Mouse (Mus musculus) MEL (cell line): ENCODE measurements around the gene Uqcc3. TPM values are rescaled to one million over a fixed set of nuclear protein-coding genes. Genes with fewer than 3 reads are reported as not detected.

Source experiments
- DNase-seq: peaks from one replicate; pipeline ENCODE4 v3.0.0; 2011; ENCODE audit warnings: low read depth, low spot score
- H3K27ac ChIP-seq: 2 replicates; pipeline ENCODE4 v1.5.1; 2012; ENCODE audit warnings: low read depth, mild to moderate bottlenecking, control low read depth, low read length, moderate library complexity; ENCODE audit not compliant: control insufficient read depth
- H3K27me3 ChIP-seq, 2 experiments: fragments of 150-350 bp in 1 of 2; sonication (generic) in 1 of 2; 2 replicates each; pipeline ENCODE4 v1.6.1; 2012; ENCODE audit warnings: low read length in 2 of 2, mild to moderate bottlenecking in 2 of 2, improper control_type of control experiment in 1 of 2, moderate library complexity in 1 of 2; ENCODE audit not compliant: insufficient read depth in 2 of 2, control insufficient read depth in 1 of 2
- H3K36me3 ChIP-seq, 2 experiments: 2 replicates each; pipeline ENCODE4 v1.6.1; 2012 to 2014; ENCODE audit warnings: low read length in 2 of 2, improper control_type of control experiment in 1 of 2, inconsistent platforms in 1 of 2, mild to moderate bottlenecking in 1 of 2; ENCODE audit not compliant: insufficient read depth in 2 of 2, control insufficient read depth in 1 of 2
- H3K4me1 ChIP-seq, 2 experiments: fragments of 150-350 bp in 1 of 2; sonication (generic) in 1 of 2; 2 replicates each; pipeline ENCODE4 v1.6.1; 2012; ENCODE audit warnings: low read length in 2 of 2, improper control_type of control experiment in 1 of 2, mild to moderate bottlenecking in 1 of 2; ENCODE audit not compliant: insufficient read depth in 2 of 2, control insufficient read depth in 1 of 2
- H3K4me3 ChIP-seq, 2 experiments: fragments of 150-350 bp in 1 of 2; sonication (generic) in 1 of 2; 2 replicates each; pipeline ENCODE4 v1.5.1; 2012; ENCODE audit warnings: low read depth in 2 of 2, low read length in 2 of 2, mild to moderate bottlenecking in 2 of 2, moderate library complexity in 2 of 2, control low read depth in 1 of 2, improper control_type of control experiment in 1 of 2; ENCODE audit not compliant: control insufficient read depth in 1 of 2, insufficient read depth in 1 of 2
- H3K79me2 ChIP-seq: 2 replicates; pipeline ENCODE4 v1.6.1; 2012; ENCODE audit warnings: mild to moderate bottlenecking, low read length, moderate library complexity; ENCODE audit not compliant: control insufficient read depth, poor library complexity, insufficient read depth
- H3K9ac ChIP-seq: 2 replicates; pipeline ENCODE4 v1.6.1; 2012; ENCODE audit warnings: low read depth, mild to moderate bottlenecking, control low read depth, low read length, moderate library complexity; ENCODE audit not compliant: control insufficient read depth, poor library complexity, severe bottlenecking
- H3K9me3 ChIP-seq: fragments of 150-350 bp; sonication (generic); replicated peaks from 2 replicates; pipeline ENCODE4 v1.6.1; 2012; ENCODE audit warnings: mild to moderate bottlenecking, low read length, improper control_type of control experiment, moderate library complexity; ENCODE audit not compliant: insufficient read depth
- BHLHE40 ChIP-seq: IDR thresholded peaks from 2 replicates; pipeline ENCODE4 v1.6.1; 2012; ENCODE audit warnings: low read depth, mild to moderate bottlenecking, inconsistent platforms, low read length, improper control_type of control experiment, borderline replicate concordance
- CHD1 ChIP-seq: IDR thresholded peaks from 2 replicates; pipeline ENCODE4 v1.6.1; 2012; ENCODE audit warnings: low read depth, mild to moderate bottlenecking, inconsistent platforms, low read length, improper control_type of control experiment
- E2F4 ChIP-seq: IDR thresholded peaks from 2 replicates; pipeline ENCODE4 v1.6.1; 2011; ENCODE audit warnings: low read depth, low read length, improper control_type of control experiment, borderline replicate concordance
- EP300 ChIP-seq, 2 experiments: IDR thresholded peaks; 2 replicates each; pipeline ENCODE4 v1.6.1; 2011; ENCODE audit warnings: improper control_type of control experiment in 2 of 2, low read length in 2 of 2, low read depth in 1 of 2, mild to moderate bottlenecking in 1 of 2
- ETS1 ChIP-seq: IDR thresholded peaks from 2 replicates; pipeline ENCODE4 v1.6.1; 2012; ENCODE audit warnings: low read depth, mild to moderate bottlenecking, inconsistent platforms, low read length, improper control_type of control experiment, moderate library complexity
- GATA1 ChIP-seq: IDR thresholded peaks from 2 replicates; pipeline ENCODE4 v1.6.1; 2011; ENCODE audit warnings: low read depth, low read length, improper control_type of control experiment
- HCFC1 ChIP-seq: IDR thresholded peaks from 2 replicates; pipeline ENCODE4 v1.6.1; 2012; ENCODE audit warnings: low read depth, mild to moderate bottlenecking, inconsistent platforms, low read length, improper control_type of control experiment, moderate library complexity
- JUND ChIP-seq: IDR thresholded peaks from 2 replicates; pipeline ENCODE4 v1.6.1; 2011; ENCODE audit warnings: low read depth, mild to moderate bottlenecking, improper control_type of control experiment, low read length
- KAT2A ChIP-seq: conservative IDR thresholded peaks from 2 replicates; pipeline ENCODE4 v1.6.1; 2012; ENCODE audit warnings: low read depth, low read length, improper control_type of control experiment, inconsistent platforms
- MAFK ChIP-seq: IDR thresholded peaks from 2 replicates; pipeline ENCODE4 v1.6.1; 2011; ENCODE audit warnings: low read depth, mild to moderate bottlenecking, low read length, improper control_type of control experiment, borderline replicate concordance
- MAX ChIP-seq: IDR thresholded peaks from 2 replicates; pipeline ENCODE4 v1.6.1; 2011; ENCODE audit warnings: low read length, improper control_type of control experiment
- MAZ ChIP-seq: IDR thresholded peaks from 2 replicates; pipeline ENCODE4 v1.6.1; 2012; ENCODE audit warnings: low read depth, mild to moderate bottlenecking, inconsistent platforms, low read length, improper control_type of control experiment
- MYC ChIP-seq: IDR thresholded peaks from 2 replicates; pipeline ENCODE4 v1.6.1; 2011; ENCODE audit warnings: low read depth, mild to moderate bottlenecking, low read length, improper control_type of control experiment, moderate library complexity
- POLR2A ChIP-seq, 2 experiments: IDR thresholded peaks; 2 replicates each; pipeline ENCODE4 v1.6.1; 2011 to 2012; ENCODE audit warnings: low read length in 2 of 2, mild to moderate bottlenecking in 2 of 2, control low read depth in 1 of 2, improper control_type of control experiment in 1 of 2, low read depth in 1 of 2, moderate library complexity in 1 of 2; ENCODE audit not compliant: control insufficient read depth in 1 of 2, insufficient read depth in 1 of 2, poor library complexity in 1 of 2
- POLR2AphosphoS2 ChIP-seq: IDR thresholded peaks from 2 replicates; pipeline ENCODE4 v1.6.1; 2011; ENCODE audit warnings: low read length, improper control_type of control experiment
- RAD21 ChIP-seq: IDR thresholded peaks from 2 replicates; pipeline ENCODE4 v1.6.1; 2011; ENCODE audit warnings: mild to moderate bottlenecking, low read depth, low read length, improper control_type of control experiment
- SIN3A ChIP-seq: IDR thresholded peaks from 2 replicates; pipeline ENCODE4 v1.6.1; 2012; ENCODE audit warnings: low read length, improper control_type of control experiment, inconsistent platforms
- TAL1 ChIP-seq: IDR thresholded peaks from 2 replicates; pipeline ENCODE4 v1.6.1; 2012; ENCODE audit warnings: mild to moderate bottlenecking, inconsistent platforms, low read length, moderate library complexity, mixed read lengths
- TBP ChIP-seq: IDR thresholded peaks from 2 replicates; pipeline ENCODE4 v1.8.0; 2011; ENCODE audit warnings: low read depth, low read length, improper control_type of control experiment
- USF1 ChIP-seq: IDR thresholded peaks from 2 replicates; pipeline ENCODE4 v1.6.1; 2014; ENCODE audit warnings: low read depth, mild to moderate bottlenecking, inconsistent platforms, low read length, improper control_type of control experiment, moderate library complexity
- ZKSCAN1 ChIP-seq: IDR thresholded peaks from 2 replicates; pipeline ENCODE4 v1.6.1; 2012; ENCODE audit warnings: low read depth, mild to moderate bottlenecking, inconsistent platforms, low read length, improper control_type of control experiment, moderate library complexity
- polyA plus RNA-seq, 2 experiments: library from polyadenylated mRNA; stranded (reverse) in 1 of 2; unstranded in 1 of 2; fragments of >175 nt in 1 of 2; fragments of >200 nt in 1 of 2; gene quantifications; 2 replicates each; pipeline versions ENCODE4 v1.2.1 to v1.2.4; 2012; ENCODE audit warnings: low replicate concordance in 2 of 2, low read depth in 1 of 2; ENCODE audit not compliant: insufficient read length in 2 of 2, insufficient read depth in 1 of 2, missing spikeins in 1 of 2
- total RNA-seq: library from RNA; depleted of rRNA; stranded (reverse); fragments of 300-350 nt; gene quantifications from 2 replicates; pipeline ENCODE4 v1.2.3, GENCODE M21; 2012

Uqcc3 gene
- total and polyA plus RNA-seq, 3 experiments, result 49.4 to 55.0 TPM; not detected in 1

DNA sequence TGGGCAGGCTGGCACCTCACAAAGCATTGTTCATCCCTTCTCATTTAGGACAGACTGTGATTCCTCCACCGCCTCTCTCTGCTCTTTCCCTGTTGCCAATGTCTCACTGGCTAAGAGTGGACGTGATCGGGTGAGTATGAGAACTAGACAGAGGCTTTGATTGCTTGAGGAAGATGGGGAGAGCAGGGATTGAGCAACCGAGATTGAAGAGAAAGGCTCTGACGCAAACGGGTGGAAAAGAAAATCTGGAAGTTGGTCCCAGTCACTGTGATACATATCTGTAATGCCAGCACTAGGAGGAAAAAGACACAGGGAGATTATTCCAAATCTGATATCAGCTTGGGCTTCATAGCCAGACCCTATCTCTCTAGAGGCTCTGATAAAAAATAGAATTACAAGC, 37.8 kb downstream of the Uqcc3 start:
- TF ChIP-seq TAL1, result no peak
- TF ChIP-seq HCFC1, result no peak
- TF ChIP-seq POLR2AphosphoS2, result no peak
- TF ChIP-seq POLR2A (IDR thresholded peaks at IDR 0.05; ENCODE audit: control insufficient read depth in 1 of 2, insufficient read depth in 1 of 2, low read depth in 1 of 2, low read length in 2 of 2, poor library complexity in 1 of 2), result no peak
- TF ChIP-seq EP300 (IDR thresholded peaks at IDR 0.05; ENCODE audit: low read depth in 1 of 2, low read length in 2 of 2), result no peak
- TF ChIP-seq MAX, result no peak
- TF ChIP-seq E2F4, result no peak
- TF ChIP-seq MAZ, result no peak
- TF ChIP-seq ETS1, result no peak
- TF ChIP-seq, all 39 proteins: peak for 0
- no peaks in the 10 kb centered on the region for H3K9me3 ChIP-seq
- H3K27ac ChIP-seq, result no peak overlapping the region
- no peak for DNase-seq
- peaks cover 3 to 14% of the 10 kb centered on the region in 2 experiments for H3K4me1 ChIP-seq
- H3K36me3 ChIP-seq, result peaks cover 2 to 9% of the 10 kb centered on the region in 2 experiments
- H3K4me3 ChIP-seq, result no peak overlapping the region
- no peaks in the 10 kb centered on the region for H3K27me3 ChIP-seq
- H3K79me2 ChIP-seq, result no peaks in the 10 kb centered on the region; the same call in 1 of the 2 replicates
- no peak overlapping the region for H3K9ac ChIP-seq

DNA sequence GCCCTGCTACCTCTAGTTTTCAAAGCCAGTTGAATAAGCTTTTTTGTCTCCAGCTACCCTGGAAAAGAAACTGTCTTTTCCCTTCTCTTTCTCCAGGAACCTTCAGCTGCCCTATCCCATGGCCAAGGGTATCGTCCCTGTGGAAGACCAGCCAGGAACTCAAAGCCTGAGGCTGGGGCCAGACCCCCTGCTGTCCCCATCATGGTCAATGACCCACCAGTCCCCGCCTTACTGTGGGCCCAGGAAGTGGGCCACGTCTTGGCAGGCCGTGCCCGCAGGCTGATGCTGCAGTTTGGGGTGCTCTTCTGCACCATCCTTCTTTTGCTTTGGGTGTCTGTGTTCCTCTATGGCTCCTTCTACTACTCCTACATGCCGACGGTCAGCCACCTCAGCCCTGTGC, 39.7 kb downstream of the Uqcc3 start:
- Histone ChIP-seq H3K27me3 (no peaks in the 10 kb centered on the region), H3K79me2 (no peaks in the 10 kb centered on the region; the same call in 1 of the 2 replicates), H3K9ac (peak overlapping the region; percentile 83), H3K36me3 (peaks cover 2 to 14% of the 10 kb centered on the region in 2 experiments), H3K27ac (no peak overlapping the region), H3K9me3 (no peaks in the 10 kb centered on the region), H3K4me3 (peak overlapping the region; percentile 77 to 96), H3K4me1 (peaks cover 3 to 17% of the 10 kb centered on the region in 2 experiments)
- TF ChIP-seq KAT2A, result no peak
- TF ChIP-seq SIN3A, result no peak
- TF ChIP-seq CHD1, result no peak
- TF ChIP-seq MAX, result no peak
- TF ChIP-seq MYC, result no peak
- no peak for TF ChIP-seq BHLHE40
- TF ChIP-seq ZKSCAN1, result no peak
- no peak for TF ChIP-seq MAFK
- no peak for TF ChIP-seq GATA1
- no peak for TF ChIP-seq USF1
- no peak for TF ChIP-seq MAZ
- TF ChIP-seq TBP, result no peak
- TF ChIP-seq EP300 (IDR thresholded peaks at IDR 0.05; ENCODE audit: low read depth in 1 of 2, low read length in 2 of 2), result no peak
- TF ChIP-seq JUND, result no peak
- TF ChIP-seq RAD21, result no peak
- no peak for DNase-seq
